Mouse (Mus musculus) gastrocnemius, postnatal 36 days (tissue): ENCODE measurements around the gene Ccdc92. TPM values are rescaled to one million over a fixed set of nuclear protein-coding genes. Genes with fewer than 3 reads are reported as not detected.

Source experiments
- DNase-seq, 2 experiments: peaks; one replicate each; pipeline ENCODE4 v3.0.0; 2022
- intact Hi-C: fragments of 180-260 bp; cut with DNase I; formaldehyde crosslinking; loops from one replicate; pipeline ENCODE4 v1.15.1; 2025
- long read RNA-seq, 2 experiments: library from polyadenylated mRNA; stranded (forward); transcript quantifications; one replicate each; pipeline ENCODE4 v2.0.0; 2021
- total RNA-seq, 2 experiments: library from RNA; stranded (reverse); gene quantifications; 2 replicates each; pipeline ENCODE4 v1.2.3; 2021

Ccdc92 gene
- under 1 TPM; 0.10 to 0.27 TPM for total RNA-seq
- long read RNA-seq, experiment 1: 0 reads
- long read RNA-seq, experiment 2: 0 reads

DNA sequence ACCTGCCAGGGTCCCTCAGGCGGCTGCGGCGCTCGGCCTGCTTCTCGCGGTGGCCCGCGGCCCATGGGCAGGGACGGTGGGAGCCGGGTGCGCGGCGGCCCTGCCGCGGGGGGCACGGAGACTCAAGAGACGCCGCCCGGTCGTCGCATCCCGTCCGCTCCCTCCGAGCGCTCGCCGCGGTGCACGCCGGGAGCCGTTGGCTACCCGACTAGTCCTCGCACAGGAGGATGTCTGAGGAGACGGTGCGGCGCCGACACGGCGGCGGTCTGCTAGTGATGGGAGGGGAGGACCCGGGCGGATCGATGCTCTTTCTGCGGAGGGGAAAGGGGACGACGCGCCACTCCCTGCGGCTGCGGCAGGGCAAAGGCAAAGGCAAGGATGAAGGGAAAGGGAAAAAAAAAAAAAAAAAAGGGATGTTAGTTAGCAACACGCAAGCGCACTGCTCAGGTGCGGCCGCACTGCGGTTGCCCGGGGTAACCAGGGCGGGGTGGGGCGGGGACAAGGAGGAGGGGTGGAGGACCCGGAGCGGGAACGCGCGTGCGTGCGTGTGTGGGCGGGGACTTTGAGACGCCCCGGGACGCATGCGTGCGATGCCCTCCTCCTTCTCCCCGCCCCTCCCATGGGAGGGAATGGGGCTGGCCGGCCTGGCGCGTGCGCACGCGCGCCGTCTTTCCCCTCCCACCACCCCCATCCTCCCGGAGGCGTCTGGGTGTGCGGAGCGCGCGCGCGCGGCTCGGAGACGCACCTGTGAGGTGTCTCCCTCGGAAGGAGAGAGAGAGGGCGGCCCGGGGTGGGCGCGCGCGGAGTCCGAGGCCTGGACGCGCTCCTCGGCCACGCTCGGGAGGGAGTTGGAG is at the start of gene Ccdc92, which contains the start of gene Zfp664:
Ccdc92 (minus strand) TSS at position 412 of the 854 bp plus-strand sequence.
Zfp664 (plus strand) TSS at position 679 of the 854 bp plus-strand sequence.
- peak; percentile 90 to 96 for DNase-seq
- intact Hi-C loops: no loop called here

DNA sequence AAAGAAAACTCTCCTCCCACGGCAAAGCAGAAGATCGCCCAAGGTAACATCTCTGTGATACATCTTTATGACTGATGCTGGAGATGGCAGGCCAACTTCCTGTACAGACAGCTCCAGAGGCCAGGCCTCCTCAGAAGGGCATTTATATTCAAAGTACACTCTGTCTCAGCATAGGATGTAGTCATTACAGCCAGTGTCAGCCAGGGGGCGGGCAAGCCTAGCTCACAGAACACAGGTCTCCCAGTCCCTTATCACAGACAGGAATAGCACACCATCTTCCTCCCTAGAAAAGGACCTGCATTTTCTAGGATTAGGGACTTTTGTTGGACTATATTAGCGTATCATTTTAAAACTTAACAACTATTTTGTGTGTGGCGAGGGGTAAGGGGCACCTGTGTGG is 46.6 kb upstream of the Ccdc92 start:
- intact Hi-C loops: loop anchor here (2.0 to 5.0 kb wide), 3 partner anchors 104 to 283 kb away; no protein-coding TSS in a partner anchor
- DNase-seq: peak; percentile 73 to 78

DNA sequence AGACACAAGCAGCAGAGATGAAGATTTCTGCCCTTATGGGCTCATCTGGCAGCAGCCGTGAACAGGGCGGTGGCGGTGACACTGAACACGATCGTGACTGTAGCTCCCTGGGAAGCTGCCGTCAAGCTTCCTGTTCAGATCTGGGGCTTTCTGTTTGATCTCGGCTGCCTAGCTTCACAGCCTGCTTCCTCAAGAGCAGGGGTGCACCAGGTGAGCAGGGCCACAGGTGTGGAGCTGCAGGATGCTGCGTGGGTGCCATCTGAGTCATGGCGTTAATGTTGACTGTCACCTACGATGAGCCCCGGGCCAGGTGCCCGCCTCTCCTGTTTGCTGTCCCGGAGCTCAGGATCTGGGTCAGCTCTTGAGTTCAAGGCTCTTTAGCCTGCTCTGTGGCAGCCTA is 44.7 kb upstream of the Ccdc92 start:
- intact Hi-C loops: loop anchor here (5.0 kb wide), 2 partner anchors 200 to 285 kb away; no protein-coding TSS in a partner anchor
- no peak for DNase-seq

DNA sequence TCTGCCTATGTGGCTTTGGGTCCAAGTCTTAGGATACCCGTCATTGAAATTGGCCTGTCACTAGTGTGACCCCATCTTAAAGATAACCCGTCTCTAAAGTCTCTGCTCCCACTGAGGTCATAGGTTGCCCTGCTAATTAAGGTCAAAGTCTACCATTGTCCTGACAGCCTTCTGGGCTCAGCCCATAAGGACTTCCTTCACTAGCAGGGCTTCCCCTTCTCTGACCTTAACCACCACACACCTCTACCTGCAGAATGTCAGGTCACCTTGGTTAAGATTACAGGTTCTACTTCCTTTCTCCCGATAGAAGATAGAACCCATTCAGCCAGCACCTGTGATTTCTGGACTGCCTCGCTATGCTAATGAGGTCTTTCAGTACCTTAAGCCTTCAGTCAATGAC is 41.6 kb upstream of the Ccdc92 start:
- DNase-seq: no peak
- intact Hi-C loops: loop anchor here (5.0 kb wide), 1 partner anchor 463 kb away; no protein-coding TSS in a partner anchor

DNA sequence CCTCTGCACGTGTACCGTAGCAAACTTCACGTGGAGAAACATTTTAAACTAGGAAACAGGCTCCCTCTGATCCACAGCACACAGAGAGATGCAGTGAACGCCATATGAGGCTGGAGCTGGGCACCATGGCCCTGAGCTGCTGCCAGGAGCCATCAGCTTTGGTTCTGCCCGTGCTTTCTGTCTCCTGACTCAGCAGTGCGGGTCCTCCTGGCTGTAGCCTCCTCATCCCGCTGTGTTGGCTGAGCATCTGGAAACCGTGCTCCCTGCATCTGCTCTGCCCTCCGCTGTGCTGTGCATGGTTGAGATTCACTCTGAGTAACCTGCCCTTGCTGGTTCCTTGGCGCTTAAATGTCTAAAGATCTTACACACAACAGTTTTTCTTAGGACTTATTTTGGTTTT is 40.0 kb upstream of the Ccdc92 start:
- DNase-seq: no peak
- intact Hi-C loops: loop anchor here (5.0 kb wide), 1 partner anchor 465 kb away; no protein-coding TSS in a partner anchor

DNA sequence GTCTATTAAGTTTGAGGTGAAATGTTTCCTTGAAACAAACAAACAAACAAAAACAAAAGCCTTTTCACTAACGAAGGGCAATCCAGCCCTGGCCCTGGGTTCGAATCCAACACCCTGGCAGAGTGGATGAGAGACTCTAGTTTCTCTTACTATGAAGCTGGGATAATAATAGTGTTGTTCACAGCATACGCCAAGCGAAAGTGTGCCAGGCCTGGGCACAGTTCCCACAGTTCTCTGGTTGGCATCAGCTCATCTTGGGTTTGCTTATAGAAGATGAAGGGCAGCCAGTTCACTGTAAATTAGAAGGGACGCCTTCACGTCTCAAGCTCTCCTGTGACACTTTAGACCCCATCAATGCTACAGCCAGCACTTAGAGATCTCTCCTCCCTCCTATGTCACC is 39.5 kb upstream of the Ccdc92 start:
- no peak for DNase-seq
- intact Hi-C loops: loop anchor here (2.0 to 5.0 kb wide), 2 partner anchors 367 to 466 kb away; no protein-coding TSS in a partner anchor

DNA sequence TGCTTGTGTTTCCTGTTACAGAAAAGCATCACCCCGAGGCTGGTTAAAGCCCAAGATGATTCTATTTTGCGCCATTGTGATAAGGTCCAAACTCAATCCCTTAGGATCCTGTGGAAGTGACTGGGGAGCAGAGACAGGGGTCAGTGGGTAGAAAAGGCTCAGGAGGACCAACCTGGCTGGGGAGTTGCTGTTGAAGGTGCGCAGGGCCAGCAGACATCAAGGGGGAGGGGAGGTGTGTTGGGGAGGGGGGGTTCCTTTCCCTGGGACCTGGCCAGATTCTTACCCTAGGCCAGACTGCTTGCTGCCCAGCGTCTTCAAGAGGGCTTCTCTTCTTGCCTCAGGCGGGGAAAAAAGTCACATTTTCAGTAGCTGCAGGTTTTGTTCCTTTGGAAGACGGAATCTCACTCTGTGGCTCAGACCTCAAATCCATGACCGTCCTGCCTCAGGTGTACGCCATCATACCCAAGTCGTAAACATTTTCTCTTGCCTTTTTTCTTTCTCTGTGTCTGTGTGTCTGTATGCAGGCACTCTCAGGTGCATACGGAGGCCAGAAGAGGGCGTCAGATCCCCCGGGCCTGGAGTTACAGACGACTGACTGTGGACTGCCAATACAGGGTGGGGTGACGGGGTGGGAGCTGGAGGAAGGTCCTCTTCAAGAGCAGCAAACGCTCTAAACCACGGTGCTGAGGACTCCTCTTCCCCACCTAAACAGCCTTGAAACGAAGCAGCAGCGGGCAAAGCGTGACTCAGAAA is 38.7 kb upstream of the Ccdc92 start:
- no peak for DNase-seq
- intact Hi-C loops: loop anchor here (2.0 to 5.0 kb wide), 2 partner anchors 368 to 466 kb away; no protein-coding TSS in a partner anchor

DNA sequence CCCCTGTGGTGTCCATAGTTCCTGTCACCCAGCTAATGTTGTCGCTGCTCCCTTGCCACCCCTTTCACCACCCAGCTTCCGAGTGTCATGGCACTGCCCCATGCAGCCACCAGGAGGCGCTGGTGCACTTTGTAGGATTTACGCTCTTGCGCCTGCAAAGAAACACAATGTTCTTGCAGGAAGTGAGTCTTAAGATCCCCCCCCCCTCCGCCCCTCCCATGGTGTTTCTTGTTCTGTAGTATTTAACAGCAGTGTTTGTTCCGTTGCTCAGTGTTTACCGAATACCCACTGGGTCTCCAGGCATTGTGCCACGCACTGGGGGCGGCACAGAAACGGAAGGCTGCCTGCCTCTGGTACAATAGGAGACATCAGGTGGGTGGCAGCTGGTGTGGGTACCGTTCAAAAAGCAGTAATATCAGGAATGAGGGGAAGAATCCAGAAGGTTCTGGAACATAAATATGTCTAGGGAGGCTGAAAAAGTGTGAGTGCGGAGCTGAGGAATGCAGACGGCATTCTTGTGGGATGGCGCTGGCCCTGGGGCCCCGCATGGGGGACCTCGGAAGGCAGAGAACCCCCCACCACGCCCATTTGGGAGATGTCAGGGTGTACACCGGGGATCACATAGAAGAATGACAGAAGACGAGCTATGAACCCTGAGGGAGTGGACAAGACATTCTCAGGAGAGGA is 37.9 kb upstream of the Ccdc92 start:
- peak; percentile 76 to 78 for DNase-seq
- intact Hi-C loops: loop anchor here (2.0 to 5.0 kb wide), 2 partner anchors 369 to 467 kb away; no protein-coding TSS in a partner anchor

DNA sequence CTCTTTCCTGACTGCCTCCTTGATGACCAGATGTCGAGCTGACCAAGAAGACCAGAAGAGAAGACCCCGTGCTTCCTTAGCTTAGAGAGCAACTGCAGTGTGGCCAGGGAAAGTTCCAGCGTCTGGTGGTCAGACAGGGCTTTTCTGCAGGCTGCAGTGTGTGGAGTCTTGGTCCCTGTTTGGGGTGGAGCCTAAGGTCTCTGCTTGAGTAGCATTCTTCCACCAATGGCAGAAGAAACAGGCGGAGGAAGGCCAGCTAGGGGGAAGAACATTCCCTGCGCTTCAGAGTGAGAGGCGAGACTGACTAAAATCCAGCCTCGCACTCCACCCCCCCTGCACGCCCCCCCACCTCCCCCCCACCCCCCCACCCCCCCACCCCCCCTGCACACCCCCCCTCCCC is 33.9 kb upstream of the Ccdc92 start:
- intact Hi-C loops: no loop called here
- no peak for DNase-seq

DNA sequence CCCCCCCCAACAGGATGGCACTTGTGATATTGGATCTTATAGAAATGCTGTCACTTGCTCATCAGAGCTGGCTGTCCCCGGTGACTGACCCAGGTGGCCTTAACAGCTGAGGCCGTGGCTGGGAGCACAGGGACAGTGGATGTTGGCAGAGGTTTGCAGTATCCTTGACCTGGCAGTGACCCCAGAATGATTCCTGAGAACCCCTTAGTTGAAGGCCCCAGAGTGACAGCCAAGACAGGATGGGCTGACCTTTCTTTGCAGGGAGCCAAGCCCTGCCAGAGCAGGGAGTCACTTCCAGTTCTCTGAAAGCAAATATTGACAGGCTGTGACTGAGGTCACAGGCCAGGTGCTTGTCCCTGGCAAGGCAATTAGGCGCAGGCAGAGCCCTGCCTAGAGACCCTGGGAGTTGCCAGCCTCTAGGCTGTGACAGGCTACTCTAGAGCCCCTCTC is 29.7 kb upstream of the Ccdc92 start:
- peak; percentile 23 to 63 for DNase-seq

DNA sequence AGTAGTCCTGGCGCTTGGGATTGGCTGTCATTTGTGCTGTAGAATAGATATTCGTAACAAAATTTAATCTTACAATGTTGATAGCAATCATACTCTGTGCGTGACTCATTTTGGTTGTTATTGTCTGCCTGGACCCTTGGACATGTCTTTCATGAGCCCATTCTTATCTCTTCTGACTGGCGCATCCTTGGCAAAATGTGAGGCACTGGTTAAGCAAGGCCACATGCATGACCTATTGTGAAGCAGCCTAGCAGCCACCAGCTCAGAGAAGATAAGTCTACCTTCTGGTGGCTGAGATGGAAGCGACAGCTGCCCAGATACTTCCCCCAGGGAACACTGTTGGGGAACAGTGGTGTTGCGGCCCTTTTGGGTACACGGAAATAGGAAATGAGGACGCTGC is 26.4 kb upstream of the Ccdc92 start:
- DNase-seq: no peak
- intact Hi-C loops: no loop called here

More for the DNA sequence above, 29.7 kb upstream of the Ccdc92 start:
- intact Hi-C loops: no loop called here

DNA sequence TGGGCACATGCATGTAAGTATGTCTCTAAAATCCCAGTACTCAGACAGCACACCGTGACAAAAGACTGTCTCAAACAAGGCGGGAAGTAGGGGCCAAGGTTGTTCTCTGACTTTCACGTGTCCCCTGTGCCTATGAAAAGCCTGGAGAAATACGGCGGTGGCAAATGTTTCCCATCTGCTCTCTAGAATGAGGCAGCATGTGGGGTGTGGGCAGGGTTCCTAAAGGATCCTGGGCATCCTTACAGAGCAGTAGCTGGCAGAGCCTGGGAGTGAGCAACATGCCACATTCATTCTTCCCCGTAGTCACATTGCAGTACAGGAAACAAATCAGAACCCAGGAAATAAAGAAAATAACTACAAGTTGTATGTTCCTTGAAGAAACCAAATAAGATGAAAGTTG is 21.7 kb upstream of the Ccdc92 start:
- intact Hi-C loops: no loop called here
- DNase-seq: no peak

DNA sequence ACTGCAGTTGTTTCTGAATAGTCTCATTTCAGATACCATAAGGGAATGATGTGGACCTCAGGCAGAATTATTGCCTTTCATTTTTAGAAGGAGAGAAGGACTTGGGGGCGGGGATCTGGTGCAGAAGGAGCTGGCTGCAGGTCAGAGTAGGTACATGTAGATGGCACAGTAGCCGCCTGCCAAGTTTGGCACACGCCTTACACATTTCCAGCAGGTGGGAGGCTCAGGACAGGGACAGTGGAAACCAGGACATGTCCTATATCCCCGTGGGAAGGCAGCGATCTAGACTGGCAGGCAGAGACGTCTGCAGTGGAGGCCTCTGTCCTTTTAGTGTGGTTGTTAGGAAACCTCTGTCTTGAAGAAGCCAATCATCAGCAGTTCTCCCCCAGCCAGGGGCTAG is 17.6 kb upstream of the Ccdc92 start:
- no peak for DNase-seq
- intact Hi-C loops: no loop called here

DNA sequence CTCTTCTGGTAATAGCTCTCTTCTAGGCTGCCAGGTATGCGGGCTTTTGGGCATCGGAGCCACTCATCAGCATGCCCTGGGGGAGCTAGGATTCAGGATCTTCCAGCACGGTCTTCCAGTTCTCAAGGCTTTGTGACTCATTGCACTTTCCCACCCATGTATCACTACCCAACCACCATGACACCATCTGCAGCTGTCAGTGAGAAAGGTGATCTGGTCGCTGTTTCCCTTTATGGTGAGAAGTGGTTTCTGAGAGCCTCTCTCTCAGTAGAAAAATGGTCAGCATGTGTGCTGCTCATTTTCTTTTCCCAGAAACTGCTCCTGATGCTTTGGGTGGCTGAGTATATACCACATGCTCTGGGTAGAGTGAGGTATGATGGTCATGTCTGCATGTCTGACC is 17.0 kb upstream of the Ccdc92 start:
- intact Hi-C loops: no loop called here
- DNase-seq: no peak

DNA sequence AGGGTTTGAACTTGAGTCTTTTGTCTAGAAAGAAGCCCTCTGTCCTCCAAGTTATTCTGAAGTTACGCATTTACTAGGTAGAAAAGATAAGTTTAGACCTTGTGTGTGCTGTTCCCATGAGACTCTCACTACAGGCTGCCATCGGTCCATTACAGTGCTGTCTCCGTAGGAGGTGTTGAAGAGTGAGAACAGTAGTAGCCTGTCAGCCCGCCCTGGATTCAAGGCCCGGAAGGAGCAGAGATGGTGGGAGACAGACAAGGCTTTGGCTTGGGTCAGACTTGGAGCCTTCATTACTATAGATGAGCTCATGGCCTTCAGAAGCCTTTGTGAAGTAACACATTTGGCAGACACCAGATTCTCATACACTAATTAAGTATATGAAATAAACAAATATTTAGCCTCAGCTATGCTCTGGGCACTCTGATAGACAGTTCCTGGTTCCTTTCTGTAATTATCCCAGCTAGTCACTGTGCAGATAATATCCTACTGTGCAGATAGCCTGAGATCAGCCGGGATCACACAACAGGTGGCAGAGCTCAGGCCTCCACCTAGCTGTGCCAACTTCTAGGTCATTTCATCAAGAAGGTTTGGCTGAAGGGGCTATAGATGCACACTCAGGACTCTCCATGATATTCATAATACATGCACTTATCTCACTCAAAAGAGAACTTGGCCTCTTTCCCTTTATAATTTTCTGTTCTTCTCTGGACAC is 11.8 kb upstream of the Ccdc92 start:
- intact Hi-C loops: no loop called here
- DNase-seq: no peak

DNA sequence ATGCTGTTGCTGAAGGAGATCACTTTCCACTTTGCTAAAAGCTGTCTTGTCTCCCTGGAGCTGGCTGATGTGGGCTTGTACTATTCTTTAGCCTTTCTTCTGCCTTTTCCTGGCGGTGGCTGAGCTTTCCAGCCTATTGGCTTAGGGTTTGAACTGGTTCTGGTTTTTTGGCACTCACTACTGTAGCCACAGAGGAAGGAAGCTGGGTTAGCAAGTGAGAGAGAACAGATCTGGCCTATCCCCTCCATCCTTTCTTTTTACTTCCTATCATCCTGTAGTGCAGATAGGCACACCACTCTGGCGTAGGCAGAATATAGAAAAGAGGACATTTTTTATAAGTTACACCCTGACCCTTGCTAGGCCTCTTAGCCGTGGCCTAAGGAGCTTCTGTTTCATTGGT is 10.9 kb upstream of the Ccdc92 start:
- no peak for DNase-seq
- intact Hi-C loops: no loop called here

DNA sequence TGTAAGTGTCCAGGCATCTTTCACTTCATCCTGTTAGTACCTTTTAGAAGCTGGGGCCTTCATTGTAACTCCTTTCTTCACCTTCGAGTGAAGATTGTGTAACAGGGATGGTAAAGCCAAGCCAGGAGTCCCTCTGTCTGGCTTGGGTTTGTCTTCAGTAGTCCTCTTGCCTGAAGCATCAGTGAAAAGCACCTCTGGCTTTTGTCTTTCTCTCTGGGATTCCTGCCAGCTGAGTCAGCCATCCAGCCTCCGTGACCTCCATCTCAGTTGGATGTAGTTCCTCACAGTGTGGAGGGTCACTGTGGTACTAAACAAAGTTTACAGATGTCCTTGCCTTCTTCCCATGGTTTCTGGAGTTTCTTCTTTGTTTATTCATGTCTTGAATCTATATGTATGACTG is 9.8 kb upstream of the Ccdc92 start:
- no peak for DNase-seq
- intact Hi-C loops: no loop called here

DNA sequence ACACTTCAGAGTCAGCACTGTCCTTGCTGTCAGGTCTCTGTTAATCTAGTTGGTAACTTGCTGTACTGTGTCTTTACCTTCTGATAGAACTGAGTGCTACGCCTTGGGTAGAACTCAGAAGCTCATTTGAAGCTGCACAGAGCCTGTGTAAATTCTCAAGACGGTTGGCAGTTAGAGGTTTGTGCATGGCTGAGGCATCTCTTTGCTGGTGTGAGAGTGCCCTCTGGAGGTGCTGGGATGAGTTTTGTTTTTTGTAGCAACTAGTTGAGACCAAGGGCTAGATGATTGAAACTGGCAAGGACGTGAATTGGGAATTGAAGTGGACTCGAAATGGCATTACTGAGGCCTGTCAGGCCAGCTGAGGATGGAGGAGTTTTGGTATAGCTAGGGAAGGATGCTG is 6.8 kb upstream of the Ccdc92 start:
- intact Hi-C loops: loop anchor here (5.0 kb wide), 1 partner anchor 87 kb away; no protein-coding TSS in a partner anchor
- peak in 1 of 2 experiments; percentile 40 for DNase-seq

DNA sequence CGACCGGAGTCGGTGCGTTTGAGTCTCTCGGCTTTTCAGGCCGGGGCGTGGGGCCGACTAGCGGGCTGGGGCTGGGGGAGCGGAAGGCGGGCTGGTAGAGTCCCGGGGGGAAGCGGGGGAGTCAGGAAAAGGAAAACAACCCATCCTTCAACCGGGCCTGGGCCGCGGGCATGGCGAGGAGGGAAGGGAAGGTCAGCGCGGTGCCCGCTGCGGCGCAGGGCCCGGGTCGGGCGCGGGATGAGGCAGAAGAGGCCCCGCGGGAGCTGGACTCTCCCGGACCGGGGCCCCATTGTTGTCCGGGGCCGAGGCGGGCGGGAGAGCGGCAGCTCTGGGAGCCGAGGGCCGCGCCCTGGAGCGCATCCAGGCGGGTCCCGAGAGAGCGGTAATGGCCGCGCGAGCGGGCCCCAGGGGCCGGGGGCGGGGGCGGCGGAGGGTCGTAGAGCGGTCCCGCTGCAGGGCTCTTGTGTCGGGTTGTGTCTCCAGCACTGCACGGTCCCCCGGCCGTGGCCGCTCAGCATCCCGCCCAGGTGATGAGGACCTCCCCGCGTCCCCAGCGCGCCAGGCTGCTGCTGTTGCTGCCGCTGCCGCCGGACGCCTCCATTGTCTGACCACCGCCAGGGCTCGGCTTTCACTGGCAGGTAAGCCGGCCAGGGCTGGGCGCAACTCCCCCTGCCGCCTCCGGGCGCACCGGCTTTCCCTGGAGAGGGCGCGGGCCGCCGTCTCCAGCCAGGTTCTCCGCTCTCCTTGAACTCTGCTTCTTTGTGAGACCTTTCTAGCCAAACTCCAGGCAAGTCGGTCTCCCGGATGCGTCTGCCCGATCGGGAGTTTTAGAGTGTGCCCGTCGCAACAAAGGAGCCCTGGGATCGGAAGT is 882 bp upstream of the Ccdc92 start:
- DNase-seq: no peak
- intact Hi-C loops: no loop called here
